Mouse (Mus musculus) gastrocnemius, postnatal 36 days (tissue): ENCODE data around the gene 2310009B15Rik. TPM values are rescaled to one million over a fixed set of nuclear protein-coding genes. Genes with fewer than 3 reads are reported as not detected.

Source experiments
- DNase-seq, 2 experiments: peaks; one replicate each; pipeline ENCODE4 v3.0.0; 2022
- intact Hi-C: fragments of 180-260 bp; cut with DNase I; formaldehyde crosslinking; loops from one replicate; pipeline ENCODE4 v1.15.1; 2025
- total RNA-seq, 2 experiments: library from RNA; stranded (reverse); gene quantifications; 2 replicates each; pipeline ENCODE4 v1.2.3; 2021

2310009B15Rik gene
- total RNA-seq, 2 experiments from 2014 or later: 11.2 to 18.4 TPM

GRCm38 (mm10) chr1:138843361-138844091 lies 13.1 kb downstream of the 2310009B15Rik start:
- no peak for DNase-seq
- intact Hi-C loops: no loop called here

GRCm38 (mm10) chr1:138842756-138843155 lies 13.9 kb downstream of the 2310009B15Rik start:
- intact Hi-C loops: no loop called here
- no peak for DNase-seq

GRCm38 (mm10) chr1:138842315-138842714 lies 14.3 kb downstream of the 2310009B15Rik start:
- intact Hi-C loops: no loop called here
- DNase-seq: no peak

GRCm38 (mm10) chr1:138841306-138842095 lies 15.2 kb downstream of the 2310009B15Rik start:
- DNase-seq: peak in 1 of 2 experiments; percentile 65
- intact Hi-C loops: no loop called here

GRCm38 (mm10) chr1:138840440-138841305 lies 16.0 kb downstream of the 2310009B15Rik start:
- intact Hi-C loops: no loop called here
- DNase-seq: no peak

- DNase-seq: no peak
- intact Hi-C loops: loop anchor here (5.0 kb wide), 3 partner anchors 242 to 427 kb away; no protein-coding TSS in a partner anchor
These were observed 16.7 kb downstream of the 2310009B15Rik start for GRCm38 (mm10) chr1:138839809-138840430.

GRCm38 (mm10) chr1:138839291-138839690 lies 17.4 kb downstream of the 2310009B15Rik start:
- DNase-seq: no peak
- intact Hi-C loops: loop anchor here (5.0 kb wide), 3 partner anchors 243 to 428 kb away; no protein-coding TSS in a partner anchor

- intact Hi-C loops: loop anchor here (5.0 kb wide), 3 partner anchors 244 to 429 kb away; no protein-coding TSS in a partner anchor
- no peak for DNase-seq
These were observed 18.6 kb downstream of the 2310009B15Rik start for GRCm38 (mm10) chr1:138837786-138838743.

- no peak for DNase-seq
- intact Hi-C loops: loop anchor here (5.0 kb wide), 3 partner anchors 247 to 432 kb away; no protein-coding TSS in a partner anchor
These were observed 21.2 kb downstream of the 2310009B15Rik start for GRCm38 (mm10) chr1:138835355-138835900.

- DNase-seq: no peak
- intact Hi-C loops: no loop called here
These were observed 25.3 kb downstream of the 2310009B15Rik start for GRCm38 (mm10) chr1:138831309-138831708.

GRCm38 (mm10) chr1:138826841-138827240 lies 29.8 kb downstream of the 2310009B15Rik start:
- intact Hi-C loops: no loop called here

GRCm38 (mm10) chr1:138822985-138823322 lies 33.7 kb downstream of the 2310009B15Rik start:
- intact Hi-C loops: no loop called here
- DNase-seq: no peak

More at GRCm38 (mm10) chr1:138826841-138827240, 29.8 kb downstream of the 2310009B15Rik start:
- DNase-seq: no peak

GRCm38 (mm10) chr1:138822255-138822984 lies 34.2 kb downstream of the 2310009B15Rik start:
- intact Hi-C loops: no loop called here
- DNase-seq: no peak

Other genes with a start within 250 kb of the 2310009B15Rik start
- gene Nek7, start 236.7 kb downstream of the 2310009B15Rik start, total RNA-seq: 10 to 100 TPM; 85.8 to 90.1 TPM
- gene Lhx9, start 8.3 kb downstream of the 2310009B15Rik start, total RNA-seq: not detected
- gene Dennd1b, start 106.6 kb upstream of the 2310009B15Rik start, total RNA-seq: 10 to 100 TPM; 18.5 to 20.1 TPM